Mouse (Mus musculus) intestine, embryonic 14.5 days (tissue): ENCODE measurements around the gene Rps15. TPM values are rescaled to one million over a fixed set of nuclear protein-coding genes. Genes with fewer than 3 reads are reported as not detected.

Source experiments
- ATAC-seq: fragments of 200-750 bp; cut with Nextera tagmentation; replicated peaks from 2 replicates; pipeline ENCODE4 v1.8.0; 2017; ENCODE audit warnings: low read depth, moderate number of reproducible peaks, moderate TSS enrichment, moderate library complexity; ENCODE audit not compliant: low FRiP score, low TSS enrichment
- DNase-seq: peaks from one replicate; pipeline ENCODE4 v3.0.0-alpha.2; 2018; ENCODE audit warnings: low spot score
- H3K27ac ChIP-seq: fragments of 300-500 bp; sonication (generic); 2 replicates; pipeline ENCODE4 v1.5.1; 2014; ENCODE audit warnings: low read depth, mild to moderate bottlenecking, control low read depth
- H3K27me3 ChIP-seq: fragments of 300-500 bp; sonication (generic); replicated peaks from 2 replicates; pipeline ENCODE4 v1.6.1; 2014; ENCODE audit warnings: low read length, control low read depth; ENCODE audit not compliant: control insufficient read depth, insufficient read depth
- H3K36me3 ChIP-seq: fragments of 300-500 bp; sonication (generic); 2 replicates; pipeline ENCODE4 v1.6.1; 2014; ENCODE audit warnings: low read length, control low read depth; ENCODE audit not compliant: control insufficient read depth, insufficient read depth
- H3K4me1 ChIP-seq: fragments of 300-500 bp; sonication (generic); replicated peaks from 2 replicates; pipeline ENCODE4 v1.6.1; 2014; ENCODE audit warnings: low read length, control low read depth, mixed read lengths; ENCODE audit not compliant: control insufficient read depth, insufficient read depth
- H3K4me2 ChIP-seq: fragments of 300-500 bp; sonication (generic); 2 replicates; pipeline ENCODE4 v1.6.1; 2014; ENCODE audit warnings: low read length
- H3K4me3 ChIP-seq: fragments of 300-500 bp; sonication (generic); 2 replicates; pipeline ENCODE4 v1.5.1; 2014; ENCODE audit warnings: low read depth, low read length, control low read depth, mixed read lengths
- H3K9ac ChIP-seq: fragments of 300-500 bp; sonication (generic); 2 replicates; pipeline ENCODE4 v1.6.1; 2014; ENCODE audit warnings: mild to moderate bottlenecking, low read length
- H3K9me3 ChIP-seq: fragments of 300-500 bp; sonication (generic); 2 replicates; pipeline ENCODE4 v1.6.1; 2016; ENCODE audit warnings: low read length, control low read depth; ENCODE audit not compliant: control insufficient read depth
- WGBS: fragments of 180-500 bp; shearing (Covaris S2); extraction: QIAGEN DNeasy Blood & Tissue Kit; methylation state at CpG from one replicate; pipeline ENCODE4 v1.1.7; 2014; 5-methylcytosine and 5-hydroxymethylcytosine counted together
- polyA plus RNA-seq: library from polyadenylated mRNA; unstranded; fragments of >200 nt; fragmentation: Nextera tagmentation; extraction: Ambion mirVana; gene quantifications from 2 replicates; pipeline ENCODE4 v1.2.1, GENCODE M21; 2014

The Rps15 gene
- polyA plus RNA-seq, 1 experiment from 2014 or later, result 1,315 TPM

DNA sequence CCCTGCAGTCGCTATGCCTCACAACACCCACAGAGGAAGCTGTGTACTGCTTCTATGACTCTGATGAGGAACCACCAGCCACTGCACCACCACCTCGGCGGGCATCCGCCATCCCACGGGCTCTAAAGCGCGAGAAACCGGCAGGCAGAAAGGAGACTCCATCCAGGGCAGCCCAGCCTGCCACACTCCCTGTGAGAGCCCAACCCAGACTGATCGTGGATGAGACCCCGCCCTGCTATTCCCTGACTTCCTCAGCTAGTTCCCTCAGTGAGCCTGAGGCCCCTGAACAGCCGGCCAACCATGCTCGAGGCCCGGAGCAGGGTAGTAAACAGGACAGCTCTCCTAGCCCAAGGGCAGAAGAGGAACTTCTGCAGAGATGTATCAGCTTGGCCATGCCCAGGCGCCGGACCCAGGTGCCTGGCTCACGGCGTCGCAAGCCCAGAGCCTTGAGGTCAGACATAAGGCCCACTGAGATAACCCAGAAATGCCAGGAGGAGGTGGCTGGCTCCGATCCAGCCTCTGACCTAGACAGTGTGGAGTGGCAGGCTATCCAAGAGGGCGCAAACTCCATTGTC, 21.5 kb downstream of the Rps15 start:
- DNase-seq, result no peak
- Histone ChIP-seq H3K4me2 (no peak overlapping the region), H3K27ac (no peak overlapping the region), H3K36me3 (peaks cover 12% of the 10 kb centered on the region), H3K9ac (no peak overlapping the region), H3K4me3 (no peak overlapping the region), H3K27me3 (peaks cover 67% of the 10 kb centered on the region), H3K4me1 (peaks cover 4% of the 10 kb centered on the region; the same call in 1 of the 2 replicates), H3K9me3 (no peaks in the 10 kb centered on the region)
- whole genome bisulfite sequencing, result 42% methylated on average over 20 of the region's 20 CpGs
- ATAC-seq, result no peak

DNA sequence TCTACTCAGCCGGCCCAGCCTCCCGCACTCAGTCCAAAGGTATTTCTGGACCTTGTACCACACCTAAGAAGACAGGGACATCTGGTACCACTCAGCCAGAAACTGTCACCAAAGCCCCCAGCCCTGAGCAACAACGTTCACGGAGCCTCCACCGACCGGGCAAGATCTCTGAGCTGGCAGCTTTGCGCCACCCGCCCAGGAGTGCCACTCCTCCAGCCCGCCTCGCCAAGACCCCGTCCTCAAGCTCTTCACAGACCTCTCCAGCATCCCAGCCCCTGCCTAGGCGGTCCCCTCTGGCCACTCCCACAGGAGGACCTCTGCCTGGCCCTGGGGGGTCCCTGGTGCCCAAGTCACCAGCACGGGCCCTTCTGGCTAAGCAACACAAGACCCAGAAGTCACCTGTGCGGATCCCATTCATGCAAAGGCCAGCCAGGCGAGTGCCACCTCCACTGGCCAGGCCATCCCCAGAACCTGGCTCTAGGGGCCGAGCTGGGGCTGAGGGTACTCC, 22.3 kb downstream of the Rps15 start:
- H3K27me3 ChIP-seq, result peaks cover 64% of the 10 kb centered on the region

DNA sequence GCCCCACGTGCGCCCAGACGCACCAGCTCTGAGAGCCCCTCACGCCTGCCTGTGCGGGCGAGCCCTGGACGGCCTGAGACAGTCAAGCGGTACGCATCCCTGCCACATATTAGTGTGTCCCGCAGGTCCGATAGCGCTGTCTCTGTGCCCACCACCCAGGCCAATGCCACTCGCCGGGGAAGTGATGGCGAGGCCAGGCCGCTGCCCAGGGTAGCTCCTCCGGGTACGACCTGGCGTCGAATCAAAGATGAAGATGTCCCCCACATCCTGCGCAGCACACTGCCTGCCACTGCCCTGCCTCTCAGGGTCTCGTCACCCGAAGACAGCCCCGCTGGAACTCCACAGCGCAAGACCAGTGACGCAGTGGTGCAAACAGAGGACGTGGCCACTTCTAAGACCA, 23.1 kb downstream of the Rps15 start:
- DNase-seq, result no peak
- Histone ChIP-seq H3K4me3 (no peak overlapping the region), H3K9ac (no peak overlapping the region), H3K4me1 (peaks cover 9% of the 10 kb centered on the region), H3K36me3 (peaks cover 18% of the 10 kb centered on the region), H3K27ac (no peak overlapping the region), H3K4me2 (no peak overlapping the region), H3K27me3 (peaks cover 61% of the 10 kb centered on the region), H3K9me3 (no peaks in the 10 kb centered on the region)
- WGBS, result 42% methylated on average over 27 of the region's 27 CpGs
- ATAC-seq, result no peak

More for the DNA sequence above, 22.3 kb downstream of the Rps15 start:
- H3K4me1 ChIP-seq, result peaks cover 7% of the 10 kb centered on the region
- H3K4me3 ChIP-seq, result no peak overlapping the region
- ATAC-seq (no peak), DNase-seq (no peak)
- WGBS, result 54% methylated on average over 16 of the region's 16 CpGs
- H3K27ac ChIP-seq, result no peak overlapping the region
- no peaks in the 10 kb centered on the region for H3K9me3 ChIP-seq
- H3K9ac ChIP-seq, result no peak overlapping the region
- H3K4me2 ChIP-seq, result no peak overlapping the region
- peaks cover 18% of the 10 kb centered on the region for H3K36me3 ChIP-seq

DNA sequence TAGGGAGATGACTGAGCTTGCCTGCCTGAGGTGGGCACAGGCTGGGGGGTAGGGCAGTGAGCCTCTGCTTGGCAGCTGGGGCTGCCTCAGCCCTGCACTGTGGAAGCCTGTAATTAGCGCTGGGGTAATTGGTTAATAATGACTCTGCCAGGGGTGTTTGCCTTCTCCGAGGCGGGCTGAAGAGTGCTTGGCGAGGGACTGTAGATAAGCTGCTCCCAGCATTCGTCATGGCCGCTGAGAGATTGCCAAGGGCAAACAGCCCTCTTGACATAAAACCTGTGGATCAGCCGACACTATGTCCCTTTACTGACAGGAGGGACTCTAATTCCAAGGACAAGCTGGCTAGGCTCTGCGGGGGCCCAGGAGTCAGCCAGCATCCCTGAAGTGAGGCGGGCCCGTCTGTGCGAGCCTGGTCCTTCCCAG, 24.1 kb downstream of the Rps15 start:
- Histone ChIP-seq H3K4me1 (peaks cover 9% of the 10 kb centered on the region), H3K9ac (no peak overlapping the region), H3K27me3 (peaks cover 55% of the 10 kb centered on the region), H3K9me3 (no peaks in the 10 kb centered on the region), H3K4me2 (no peak overlapping the region), H3K27ac (no peak overlapping the region), H3K36me3 (peaks cover 18% of the 10 kb centered on the region), H3K4me3 (no peak overlapping the region)
- WGBS, result 32% methylated on average over 11 of the region's 11 CpGs
- ATAC-seq (no peak), DNase-seq (no peak)

DNA sequence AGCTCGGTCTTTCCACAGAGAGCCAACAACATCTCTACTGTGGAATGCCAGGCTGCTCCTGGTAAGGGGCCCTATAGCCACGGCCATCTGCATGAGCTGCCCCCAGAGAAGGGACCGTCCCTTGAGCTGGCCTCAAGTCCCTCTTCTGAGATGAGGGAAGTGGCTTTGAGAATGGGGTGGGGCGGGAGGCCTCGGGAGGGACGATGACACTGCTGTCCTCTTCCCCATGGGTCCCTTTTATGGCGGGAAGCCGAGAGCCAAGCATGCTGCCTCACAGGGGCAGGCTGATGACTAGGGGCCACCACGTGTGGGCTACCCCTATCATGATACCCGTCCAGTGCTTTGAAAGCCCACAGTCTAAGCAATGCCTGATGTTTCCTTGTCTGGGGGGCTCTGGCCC, 24.8 kb downstream of the Rps15 start:
- DNase-seq (no peak), ATAC-seq (no peak)
- 53% methylated on average over 10 of the region's 10 CpGs for WGBS
- Histone ChIP-seq H3K27me3 (peaks cover 49% of the 10 kb centered on the region), H3K4me3 (no peak overlapping the region), H3K4me1 (peaks cover 9% of the 10 kb centered on the region), H3K9ac (no peak overlapping the region), H3K36me3 (peaks cover 18% of the 10 kb centered on the region), H3K27ac (no peak overlapping the region), H3K9me3 (no peaks in the 10 kb centered on the region), H3K4me2 (no peak overlapping the region)

DNA sequence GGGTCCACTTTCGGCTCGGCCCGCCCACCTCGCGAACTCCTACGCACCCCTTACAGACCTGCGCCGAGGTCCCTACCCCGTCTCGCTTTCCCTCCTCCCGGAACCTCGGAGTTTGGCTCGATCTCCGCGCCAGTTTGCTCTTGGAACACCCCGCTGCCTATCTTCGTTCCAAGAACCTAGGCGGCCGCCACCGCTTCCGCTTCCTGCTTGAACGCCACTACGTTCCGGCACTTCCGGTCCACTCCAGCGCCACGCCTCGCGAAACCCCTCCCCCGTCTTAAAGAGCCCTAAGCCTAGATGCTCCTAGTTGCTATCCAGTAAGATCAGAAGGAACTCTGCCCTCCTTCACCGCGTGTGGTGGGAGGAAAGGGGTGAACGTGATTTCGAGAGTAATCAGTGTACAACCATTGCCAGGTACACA, 28.1 kb downstream of the Rps15 start, which contains the start of gene 2310011J03Rik:
2310011J03Rik (minus strand) TSS at position 198 of the 421 bp plus-strand sequence.
- under 1% methylated on average over 34 of the region's 34 CpGs for WGBS

DNA sequence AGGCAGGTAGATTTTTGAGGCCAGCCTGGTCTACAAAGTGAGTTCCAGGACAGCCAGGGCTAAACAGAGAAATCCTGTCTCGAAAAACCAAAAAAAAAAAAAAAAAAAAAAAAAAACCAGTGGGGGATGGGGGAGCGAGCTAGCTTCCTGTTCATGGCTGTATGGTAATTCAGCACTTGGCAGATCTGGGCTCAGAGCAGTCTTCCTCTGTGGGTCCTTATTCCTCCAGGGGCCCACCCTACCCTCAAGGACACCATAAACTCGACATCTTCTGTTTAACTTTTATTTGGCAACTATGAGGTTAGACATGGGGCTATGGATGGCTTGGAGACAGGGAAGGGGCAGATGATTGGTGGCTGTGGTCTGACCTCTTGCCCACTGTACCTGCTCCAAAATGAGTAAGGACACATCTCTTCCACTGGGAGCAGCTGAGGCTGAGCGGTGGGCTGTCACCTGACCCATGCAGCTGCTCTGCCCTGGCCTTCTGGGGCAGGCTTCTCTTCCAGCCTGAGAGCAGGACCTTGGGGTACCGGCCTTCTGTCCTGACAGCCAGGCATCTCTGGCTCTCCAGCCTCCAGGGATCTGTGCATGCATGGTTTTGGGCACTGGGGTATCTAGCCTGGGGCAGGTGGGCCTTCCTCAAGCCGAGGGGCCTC, 28.9 kb downstream of the Rps15 start:
- Histone ChIP-seq H3K27me3 (peaks cover 9% of the 10 kb centered on the region), H3K9me3 (no peaks in the 10 kb centered on the region), H3K4me3 (no peak overlapping the region), H3K4me2 (no peak overlapping the region), H3K9ac (no peak overlapping the region), H3K27ac (no peak overlapping the region), H3K36me3 (peaks cover 18% of the 10 kb centered on the region), H3K4me1 (peaks cover 11% of the 10 kb centered on the region)
- ATAC-seq, result no peak
- WGBS, result 74% methylated on average over 6 of the region's 6 CpGs
- no peak for DNase-seq

More for the DNA sequence above, 28.1 kb downstream of the Rps15 start, which contains the start of gene 2310011J03Rik:
- Histone ChIP-seq H3K4me1 (peaks cover 11% of the 10 kb centered on the region), H3K27ac (peak within 1 kb of the TSS; percentile 45; the same call in 1 of the 2 replicates), H3K4me3 (peak within 1 kb of the TSS; percentile 84), H3K4me2 (peak within 1 kb of the TSS; percentile 74), H3K27me3 (peaks cover 17% of the 10 kb centered on the region), H3K9ac (peak within 1 kb of the TSS; percentile 82), H3K9me3 (no peaks in the 10 kb centered on the region), H3K36me3 (peaks cover 18% of the 10 kb centered on the region)
- ATAC-seq (peak; percentile 38), DNase-seq (peak; percentile 93)

DNA sequence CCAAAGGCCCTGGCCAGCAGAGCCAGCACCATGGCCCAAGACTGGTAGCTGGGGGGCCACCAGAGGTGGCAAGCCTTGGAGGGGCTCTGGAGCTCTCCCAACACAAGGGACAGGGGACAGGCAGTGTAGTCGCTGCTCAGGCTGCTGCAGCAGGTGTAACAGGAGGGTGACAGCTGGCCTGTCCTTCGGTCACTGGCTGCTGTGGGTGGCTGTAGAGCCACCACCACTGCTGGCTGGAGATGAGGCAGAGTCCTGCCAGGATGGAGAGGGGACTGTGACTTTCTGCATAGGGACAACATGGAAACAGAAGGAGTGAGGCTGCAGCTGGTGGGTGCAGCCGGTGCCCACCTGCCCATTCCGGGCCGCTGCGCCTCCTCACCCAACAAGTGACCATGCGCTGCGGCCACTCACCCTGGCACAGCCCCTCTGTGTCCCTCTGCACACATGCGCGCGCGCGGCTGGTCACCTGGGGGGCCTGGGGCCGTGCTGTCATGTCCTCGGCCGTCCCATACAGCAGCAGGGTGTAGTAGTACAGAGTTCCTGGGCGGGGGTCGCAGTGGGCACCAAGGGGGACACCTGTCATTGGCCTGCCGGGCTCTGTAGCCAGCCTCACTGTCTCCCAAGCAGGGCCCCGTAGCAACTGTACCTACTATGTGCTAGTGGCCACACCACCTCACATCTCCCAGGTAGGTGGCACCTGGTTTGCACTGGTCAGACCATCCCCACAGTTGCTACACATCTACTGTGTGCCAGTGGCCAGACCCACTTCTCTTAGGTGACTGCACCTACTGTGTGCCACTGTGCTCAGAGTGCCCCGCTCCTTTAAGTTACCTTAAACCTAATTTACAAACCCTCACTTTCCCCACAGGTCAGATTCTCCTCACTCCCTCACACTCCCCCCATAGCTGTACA, 29.7 kb downstream of the Rps15 start:
- DNase-seq (no peak), ATAC-seq (no peak)
- Histone ChIP-seq H3K9me3 (no peaks in the 10 kb centered on the region), H3K27me3 (peaks cover 5% of the 10 kb centered on the region; the same call in 1 of the 2 replicates), H3K4me1 (peaks cover 11% of the 10 kb centered on the region), H3K4me3 (peak overlapping the region; percentile 51), H3K4me2 (peak overlapping the region; percentile 81), H3K27ac (no peak overlapping the region), H3K36me3 (peaks cover 18% of the 10 kb centered on the region), H3K9ac (no peak overlapping the region)
- 93% methylated on average over 21 of the region's 21 CpGs for WGBS
